Mouse (Mus musculus) adrenal gland, adult 18-20 months (tissue): ENCODE measurements around the gene Kcnn4. TPM values are rescaled to one million over a fixed set of nuclear protein-coding genes. Genes with fewer than 3 reads are reported as not detected.

Experiments
- DNase-seq, 2 experiments: peaks; one replicate each; pipeline ENCODE4 v3.0.0; 2021 to 2022; ENCODE audit warnings: low spot score in 2 of 2
- total RNA-seq, 2 experiments: library from RNA; stranded (reverse); gene quantifications; 1 replicate in 1 of 2; 2 replicates in 1 of 2; pipeline ENCODE4 v1.2.3; 2021

The Kcnn4 gene
- total RNA-seq, 2 experiments from 2014 or later = 0.60 to 1.5 TPM

GRCm38 (mm10) chr7:24365258-24366014, 4.6 kb upstream of the Kcnn4 start:
- no peak for DNase-seq

- DNase-seq = no peak
Measured at GRCm38 (mm10) chr7:24366716-24367632, 3.1 kb upstream of the Kcnn4 start.

- DNase-seq = no peak
Measured at GRCm38 (mm10) chr7:24368226-24368625, 1.8 kb upstream of the Kcnn4 start.

- DNase-seq = no peak
Measured at GRCm38 (mm10) chr7:24368946-24369345, 1.1 kb upstream of the Kcnn4 start.

GRCm38 (mm10) chr7:24371012-24371808, 1.1 kb downstream of the Kcnn4 start:
- no peak for DNase-seq

GRCm38 (mm10) chr7:24371809-24372145, 1.7 kb downstream of the Kcnn4 start:
- DNase-seq = no peak

GRCm38 (mm10) chr7:24372300-24372699, 2.2 kb downstream of the Kcnn4 start:
- DNase-seq = no peak

GRCm38 (mm10) chr7:24372786-24373185, 2.7 kb downstream of the Kcnn4 start:
- DNase-seq = no peak

- no peak for DNase-seq
Measured at GRCm38 (mm10) chr7:24373538-24374379, 3.7 kb downstream of the Kcnn4 start.

GRCm38 (mm10) chr7:24376456-24376855, 6.4 kb downstream of the Kcnn4 start:
- DNase-seq = no peak

GRCm38 (mm10) chr7:24377091-24377865, 7.2 kb downstream of the Kcnn4 start:
- DNase-seq = peak; percentile 56 to 59

- no peak for DNase-seq
Measured at GRCm38 (mm10) chr7:24378049-24378701, 8.1 kb downstream of the Kcnn4 start.

GRCm38 (mm10) chr7:24379934-24380333, 9.9 kb downstream of the Kcnn4 start:
- no peak for DNase-seq

GRCm38 (mm10) chr7:24380370-24380769, 10.3 kb downstream of the Kcnn4 start:
- DNase-seq = no peak

GRCm38 (mm10) chr7:24382730-24383372, 12.8 kb downstream of the Kcnn4 start:
- no peak for DNase-seq

- no peak for DNase-seq
Measured at GRCm38 (mm10) chr7:24384070-24384469, 14.0 kb downstream of the Kcnn4 start.

- DNase-seq = peak; percentile 76 to 80
Measured at GRCm38 (mm10) chr7:24384827-24385226, 14.8 kb downstream of the Kcnn4 start.

- DNase-seq = peak; percentile 53 to 73
Measured at GRCm38 (mm10) chr7:24387059-24387556, 17.0 kb downstream of the Kcnn4 start.
